Mouse (Mus musculus) ES-E14 (cell line): ENCODE measurements around the gene Itk. TPM values are rescaled to one million over a fixed set of nuclear protein-coding genes. Genes with fewer than 3 reads are reported as not detected.

Source experiments
- DNase-seq: peaks from one replicate; pipeline ENCODE4 v3.0.0-alpha.2; 2013; ENCODE audit warnings: low read depth, low spot score
- H3K27ac ChIP-seq: 2 replicates; pipeline ENCODE4 v1.5.1; 2012; ENCODE audit warnings: low read depth, mild to moderate bottlenecking, low read length, moderate library complexity, mixed read lengths; ENCODE audit not compliant: poor library complexity, insufficient read depth, severe bottlenecking
- H3K36me3 ChIP-seq: 2 replicates; pipeline ENCODE4 v1.6.1; 2012; ENCODE audit warnings: mild to moderate bottlenecking, low read length, moderate library complexity, mixed read lengths; ENCODE audit not compliant: control insufficient read depth, poor library complexity, insufficient read depth, severe bottlenecking
- H3K4me1 ChIP-seq, 2 experiments: fragments of 150-350 bp in 1 of 2; sonication (generic) in 1 of 2; 2 replicates each; pipeline ENCODE4 v1.6.1; 2012; ENCODE audit warnings: low read length in 2 of 2, mild to moderate bottlenecking in 1 of 2, mixed read lengths in 1 of 2; ENCODE audit not compliant: control insufficient read depth in 2 of 2, insufficient read depth in 2 of 2, poor library complexity in 1 of 2
- H3K4me3 ChIP-seq, 2 experiments: fragments of 150-350 bp in 1 of 2; sonication (generic) in 1 of 2; 2 replicates each; pipeline ENCODE4 v1.5.1; 2012; ENCODE audit warnings: low read length in 2 of 2, low read depth in 1 of 2, mild to moderate bottlenecking in 1 of 2, mixed read lengths in 1 of 2; ENCODE audit not compliant: insufficient read depth in 1 of 2, poor library complexity in 1 of 2, severe bottlenecking in 1 of 2
- H3K9ac ChIP-seq: 2 replicates; pipeline ENCODE4 v1.6.1; 2012; ENCODE audit warnings: low read depth, mild to moderate bottlenecking, low read length, mixed read lengths; ENCODE audit not compliant: poor library complexity, insufficient read depth, severe bottlenecking
- H3K9me3 ChIP-seq: fragments of 150-350 bp; sonication (generic); 2 replicates; pipeline ENCODE4 v1.6.1; 2012; ENCODE audit warnings: low read depth, mild to moderate bottlenecking, low read length; ENCODE audit not compliant: control insufficient read depth, insufficient read depth
- CHD2 ChIP-seq: IDR thresholded peaks from 2 replicates; pipeline ENCODE4 v1.6.1; 2014; ENCODE audit warnings: mild to moderate bottlenecking, low read depth, low read length, inconsistent platforms
- HCFC1 ChIP-seq: IDR thresholded peaks from 2 replicates; pipeline ENCODE4 v1.6.1; 2012; ENCODE audit warnings: low read length, inconsistent platforms, borderline replicate concordance; ENCODE audit not compliant: insufficient read depth
- MAFK ChIP-seq: IDR thresholded peaks from 2 replicates; pipeline ENCODE4 v1.6.1; 2014; ENCODE audit warnings: mild to moderate bottlenecking, low read depth, low read length, inconsistent platforms; ENCODE audit not compliant: insufficient read depth
- ZC3H11A ChIP-seq: IDR thresholded peaks from 2 replicates; pipeline ENCODE4 v1.6.1; 2012; ENCODE audit warnings: low read depth, mild to moderate bottlenecking, inconsistent platforms, low read length, borderline replicate concordance
- ZNF384 ChIP-seq: IDR thresholded peaks from 2 replicates; pipeline ENCODE4 v1.6.1; 2012; ENCODE audit warnings: low read depth, low read length, inconsistent platforms
- in situ Hi-C, 2 experiments: fragments of 600-800 bp; cut with MboI; formaldehyde crosslinking; loops; one replicate each; pipeline ENCODE4 v1.15.1; 2025; ENCODE audit warnings: low sequenced_read_pairs in 2 of 2, inconsistent platforms in 1 of 2; ENCODE audit not compliant: unreplicated experiment in 2 of 2
- total RNA-seq: library from RNA; depleted of rRNA; stranded (reverse); fragments of 300-350 nt; gene quantifications from 2 replicates; pipeline ENCODE4 v1.2.3, GENCODE M21; 2012

Itk gene
- total RNA-seq, 1 experiment: not detected

GRCm38 (mm10) chr11:46360991-46361665 is 28.2 kb downstream of the Itk start:
- in situ Hi-C loops: no loop called here
- Histone ChIP-seq H3K4me3 (no peak overlapping the region), H3K27ac (no peak overlapping the region), H3K36me3 (no peaks in the 10 kb centered on the region), H3K9ac (no peak overlapping the region), H3K4me1 (no peaks in the 10 kb centered on the region), H3K9me3 (no peaks in the 10 kb centered on the region)
- no peak for DNase-seq
- TF ChIP-seq HCFC1 (no peak), ZNF384 (no peak), ZC3H11A (no peak), MAFK (no peak), CHD2 (no peak)

GRCm38 (mm10) chr11:46358369-46358768 is 30.9 kb downstream of the Itk start:
- Histone ChIP-seq H3K27ac (no peak overlapping the region), H3K4me3 (no peak overlapping the region), H3K36me3 (no peaks in the 10 kb centered on the region), H3K4me1 (no peaks in the 10 kb centered on the region), H3K9me3 (no peaks in the 10 kb centered on the region), H3K9ac (no peak overlapping the region)
- in situ Hi-C loops: no loop called here
- TF ChIP-seq ZNF384 (no peak), CHD2 (no peak), MAFK (no peak), ZC3H11A (no peak), HCFC1 (no peak)
- no peak for DNase-seq

GRCm38 (mm10) chr11:46349681-46350410 is 39.5 kb downstream of the Itk start:
- Histone ChIP-seq H3K36me3 (no peaks in the 10 kb centered on the region), H3K9ac (no peak overlapping the region), H3K4me3 (no peak overlapping the region), H3K4me1 (no peaks in the 10 kb centered on the region), H3K27ac (no peak overlapping the region), H3K9me3 (no peaks in the 10 kb centered on the region)
- TF ChIP-seq ZC3H11A: no peak
- no peak for TF ChIP-seq CHD2
- no peak for TF ChIP-seq MAFK
- TF ChIP-seq ZNF384: no peak
- TF ChIP-seq HCFC1: no peak
- in situ Hi-C loops: no loop called here
- DNase-seq: no peak

DNA sequence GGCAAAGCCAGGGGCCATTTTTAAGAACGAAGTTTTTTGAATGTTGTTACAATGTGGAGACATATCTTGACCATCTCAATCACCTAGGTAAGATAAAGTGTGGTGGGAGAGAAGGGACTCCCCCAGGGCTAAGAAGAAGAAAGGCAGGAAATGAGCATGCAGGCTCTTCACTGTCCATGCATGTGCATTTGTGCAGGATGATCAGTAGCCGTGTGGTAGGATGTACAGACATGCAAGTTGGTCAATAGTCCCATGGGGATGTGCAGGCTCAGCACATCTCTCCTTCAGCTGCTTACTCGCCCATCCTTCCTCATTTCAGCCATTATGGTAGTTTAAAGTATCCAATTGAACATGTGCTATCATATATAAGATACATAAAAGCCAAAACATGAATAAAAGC is 40.9 kb downstream of the Itk start:
- Histone ChIP-seq H3K4me1 (no peaks in the 10 kb centered on the region), H3K4me3 (no peak overlapping the region), H3K36me3 (no peaks in the 10 kb centered on the region), H3K9me3 (no peaks in the 10 kb centered on the region), H3K27ac (no peak overlapping the region), H3K9ac (no peak overlapping the region)
- TF ChIP-seq HCFC1 (no peak), CHD2 (no peak)
- in situ Hi-C loops: no loop called here
- no peak for DNase-seq
